Mouse (Mus musculus): ENCODE measurements at regions not wholly inside any gene's neighbourhood (a gene's known extent, or its start where the extent isn't known, plus 50 kb on each side); places are given as distances from the start of the nearest gene placed in this dataset.

GRCm38 (mm10) chr7:35910109-35910706 is 107.4 kb upstream of the Zfp507 start:
- Histone ChIP-seq H3K27ac (replicated peaks) (no peak overlapping the region), H3K9me3 (ENCODE audit: control insufficient read depth, low read length) (no peaks in the 10 kb centered on the region), H3K4me2 (replicated peaks; ENCODE audit: low read depth) (no peak overlapping the region), H3K9ac (ENCODE audit: low read length) (no peak overlapping the region), H3K4me1 (replicated peaks; ENCODE audit: control insufficient read depth, insufficient read depth) (no peaks in the 10 kb centered on the region), H3K27me3 (ENCODE audit: control insufficient read depth, insufficient read depth, low read length) (no peaks in the 10 kb centered on the region), H3K36me3 (ENCODE audit: control insufficient read depth, insufficient read depth, low read length) (no peaks in the 10 kb centered on the region), H3K4me3 (ENCODE audit: low read depth, low read length) (no peak overlapping the region)
- no peak for DNase-seq (ENCODE audit: low spot score)
- no peak for TF ChIP-seq CTCF (IDR thresholded peaks at IDR 0.05; ENCODE audit: low read depth)
- no peak for TF ChIP-seq EP300 (optimal IDR thresholded peaks at IDR 0.05)
- ATAC-seq (ENCODE audit: low FRiP score, low TSS enrichment): no peak
- 48% methylated on average over 8 of the region's 8 CpGs for WGBS

GRCm38 (mm10) chr7:35901942-35902381 is 99.2 kb upstream of the Zfp507 start:
- no peaks in the 10 kb centered on the region for H3K27me3 ChIP-seq (ENCODE audit: control insufficient read depth, insufficient read depth, low read length)
- DNase-seq (ENCODE audit: low spot score): peak; percentile 72
- no peak overlapping the region for H3K27ac ChIP-seq (replicated peaks)
- no peak overlapping the region for H3K9ac ChIP-seq (ENCODE audit: low read length)
- H3K4me1 ChIP-seq (replicated peaks; ENCODE audit: control insufficient read depth, insufficient read depth): no peaks in the 10 kb centered on the region
- peak overlapping the region; percentile 31; the same call in 1 of the 2 replicates for H3K4me2 ChIP-seq (replicated peaks; ENCODE audit: low read depth)
- 0 out of 2 replicates have a peak, but pooled peaks have one; percentile 47 for ATAC-seq (ENCODE audit: low FRiP score, low TSS enrichment)
- H3K9me3 ChIP-seq (ENCODE audit: control insufficient read depth, low read length): no peaks in the 10 kb centered on the region
- TF ChIP-seq EP300 (optimal IDR thresholded peaks at IDR 0.05): no peak
- TF ChIP-seq CTCF (IDR thresholded peaks at IDR 0.05; ENCODE audit: low read depth): peak; percentile 92
- 8% methylated on average over 17 of the region's 17 CpGs for WGBS
- H3K4me3 ChIP-seq (ENCODE audit: low read depth, low read length): no peak overlapping the region
- no peaks in the 10 kb centered on the region for H3K36me3 ChIP-seq (ENCODE audit: control insufficient read depth, insufficient read depth, low read length)

- WGBS: 76% methylated on average over 6 of the region's 6 CpGs
- no peak overlapping the region for H3K9ac ChIP-seq (ENCODE audit: low read length)
Measured at GRCm38 (mm10) chr7:35898701-35899445, 96.1 kb upstream of the Zfp507 start.

GRCm38 (mm10) chr7:35893292-35893691 is 90.5 kb upstream of the Zfp507 start:
- Histone ChIP-seq H3K27me3 (ENCODE audit: control insufficient read depth, insufficient read depth, low read length) (no peaks in the 10 kb centered on the region), H3K4me3 (ENCODE audit: low read depth, low read length) (no peak overlapping the region), H3K9ac (ENCODE audit: low read length) (no peak overlapping the region), H3K9me3 (ENCODE audit: control insufficient read depth, low read length) (no peaks in the 10 kb centered on the region), H3K4me1 (replicated peaks; ENCODE audit: control insufficient read depth, insufficient read depth) (no peaks in the 10 kb centered on the region), H3K27ac (replicated peaks) (no peak overlapping the region), H3K4me2 (replicated peaks; ENCODE audit: low read depth) (no peak overlapping the region), H3K36me3 (ENCODE audit: control insufficient read depth, insufficient read depth, low read length) (no peaks in the 10 kb centered on the region)
- 21% methylated on average over 2 of the region's 2 CpGs for WGBS
- DNase-seq (ENCODE audit: low spot score) (no peak), ATAC-seq (ENCODE audit: low FRiP score, low TSS enrichment) (no peak)
- no peak for TF ChIP-seq EP300 (optimal IDR thresholded peaks at IDR 0.05)
- TF ChIP-seq CTCF (IDR thresholded peaks at IDR 0.05; ENCODE audit: low read depth): no peak

More at GRCm38 (mm10) chr7:35898701-35899445, 96.1 kb upstream of the Zfp507 start:
- H3K4me3 ChIP-seq (ENCODE audit: low read depth, low read length): no peak overlapping the region
- no peaks in the 10 kb centered on the region for H3K36me3 ChIP-seq (ENCODE audit: control insufficient read depth, insufficient read depth, low read length)
- ATAC-seq (ENCODE audit: low FRiP score, low TSS enrichment): no peak
- TF ChIP-seq EP300 (optimal IDR thresholded peaks at IDR 0.05) (no peak), CTCF (IDR thresholded peaks at IDR 0.05; ENCODE audit: low read depth) (no peak)
- no peak overlapping the region for H3K4me2 ChIP-seq (replicated peaks; ENCODE audit: low read depth)
- no peak for DNase-seq (ENCODE audit: low spot score)
- no peaks in the 10 kb centered on the region for H3K27me3 ChIP-seq (ENCODE audit: control insufficient read depth, insufficient read depth, low read length)
- no peaks in the 10 kb centered on the region for H3K9me3 ChIP-seq (ENCODE audit: control insufficient read depth, low read length)
- no peaks in the 10 kb centered on the region for H3K4me1 ChIP-seq (replicated peaks; ENCODE audit: control insufficient read depth, insufficient read depth)
- H3K27ac ChIP-seq (replicated peaks): no peak overlapping the region

GRCm38 (mm10) chr7:35886051-35886450 is 83.2 kb upstream of the Zfp507 start:
- 70% methylated on average over 11 of the region's 11 CpGs for WGBS
- Histone ChIP-seq H3K27ac (replicated peaks) (no peak overlapping the region), H3K4me3 (ENCODE audit: low read depth, low read length) (no peak overlapping the region), H3K4me2 (replicated peaks; ENCODE audit: low read depth) (no peak overlapping the region), H3K9me3 (ENCODE audit: control insufficient read depth, low read length) (no peaks in the 10 kb centered on the region), H3K4me1 (replicated peaks; ENCODE audit: control insufficient read depth, insufficient read depth) (no peaks in the 10 kb centered on the region), H3K9ac (ENCODE audit: low read length) (no peak overlapping the region), H3K36me3 (ENCODE audit: control insufficient read depth, insufficient read depth, low read length) (no peaks in the 10 kb centered on the region), H3K27me3 (ENCODE audit: control insufficient read depth, insufficient read depth, low read length) (no peaks in the 10 kb centered on the region)
- no peak for DNase-seq (ENCODE audit: low spot score)
- no peak for ATAC-seq (ENCODE audit: low FRiP score, low TSS enrichment)
- TF ChIP-seq EP300 (optimal IDR thresholded peaks at IDR 0.05): no peak
- no peak for TF ChIP-seq CTCF (IDR thresholded peaks at IDR 0.05; ENCODE audit: low read depth)

GRCm38 (mm10) chr7:35879755-35880304 is 77.0 kb upstream of the Zfp507 start:
- no peak overlapping the region for H3K9ac ChIP-seq (ENCODE audit: low read length)
- 48% methylated on average over 9 of the region's 9 CpGs for WGBS
- H3K4me3 ChIP-seq (ENCODE audit: low read depth, low read length): no peak overlapping the region
- no peaks in the 10 kb centered on the region for H3K9me3 ChIP-seq (ENCODE audit: control insufficient read depth, low read length)
- H3K4me1 ChIP-seq (replicated peaks; ENCODE audit: control insufficient read depth, insufficient read depth): no peaks in the 10 kb centered on the region
- DNase-seq (ENCODE audit: low spot score): peak; percentile 74
- H3K4me2 ChIP-seq (replicated peaks; ENCODE audit: low read depth): no peak overlapping the region
- no peaks in the 10 kb centered on the region for H3K36me3 ChIP-seq (ENCODE audit: control insufficient read depth, insufficient read depth, low read length)
- no peak for ATAC-seq (ENCODE audit: low FRiP score, low TSS enrichment)
- TF ChIP-seq EP300 (optimal IDR thresholded peaks at IDR 0.05) (no peak), CTCF (IDR thresholded peaks at IDR 0.05; ENCODE audit: low read depth) (peak; percentile 91)
- H3K27me3 ChIP-seq (ENCODE audit: control insufficient read depth, insufficient read depth, low read length): no peaks in the 10 kb centered on the region
- no peak overlapping the region for H3K27ac ChIP-seq (replicated peaks)
